Mouse (Mus musculus) hindbrain, embryonic 11.5 days (tissue): ENCODE data around the gene Akr1c12. TPM values are rescaled to one million over a fixed set of nuclear protein-coding genes. Genes with fewer than 3 reads are reported as not detected.
"Not testable (repeated sequence)": the region's sequence is repeated elsewhere in the genome, so short reads cannot be mapped to it uniquely, and the experiment has no call there.

ENCODE experiments used
- ATAC-seq: fragments of 200-750 bp; cut with Nextera tagmentation; 2 replicates; pipeline ENCODE4 v1.8.0; 2017; ENCODE audit warnings: mild to moderate bottlenecking, moderate TSS enrichment, moderate library complexity; ENCODE audit not compliant: low FRiP score
- DNase-seq: peaks from one replicate; pipeline ENCODE4 v3.0.0-alpha.2; 2015; ENCODE audit warnings: low spot score
- H3K27ac ChIP-seq: fragments of 300-500 bp; sonication (generic); 2 replicates; pipeline ENCODE4 v1.5.1; 2014; ENCODE audit warnings: mild to moderate bottlenecking, low read depth, low read length
- H3K27me3 ChIP-seq: fragments of 300-500 bp; sonication (generic); 2 replicates; pipeline ENCODE4 v1.6.1; 2014; ENCODE audit warnings: mild to moderate bottlenecking, low read length, moderate library complexity, mixed read lengths; ENCODE audit not compliant: control insufficient read depth, insufficient read depth
- H3K36me3 ChIP-seq: fragments of 300-500 bp; sonication (generic); 2 replicates; pipeline ENCODE4 v1.6.1; 2014; ENCODE audit warnings: mild to moderate bottlenecking, low read length, moderate library complexity, mixed read lengths; ENCODE audit not compliant: control insufficient read depth, insufficient read depth
- H3K4me1 ChIP-seq: fragments of 300-500 bp; sonication (generic); replicated peaks from 2 replicates; pipeline ENCODE4 v1.6.1; 2014; ENCODE audit warnings: low read length, mixed read lengths; ENCODE audit not compliant: control insufficient read depth, insufficient read depth
- H3K4me2 ChIP-seq: fragments of 300-500 bp; sonication (generic); replicated peaks from 2 replicates; pipeline ENCODE4 v1.6.1; 2014; ENCODE audit warnings: mild to moderate bottlenecking, low read depth, low read length
- H3K4me3 ChIP-seq: fragments of 300-500 bp; sonication (generic); 2 replicates; pipeline ENCODE4 v1.5.1; 2014; ENCODE audit warnings: low read depth, low read length
- H3K9ac ChIP-seq: fragments of 300-500 bp; sonication (generic); 2 replicates; pipeline ENCODE4 v1.6.1; 2014; ENCODE audit warnings: low read depth, low read length
- H3K9me3 ChIP-seq: fragments of 300-500 bp; sonication (generic); 2 replicates; pipeline ENCODE4 v1.6.1; 2016; ENCODE audit warnings: low read length; ENCODE audit not compliant: control insufficient read depth
- WGBS: fragments of 180-500 bp; shearing (Covaris S2); extraction: QIAGEN DNeasy Blood & Tissue Kit; methylation state at CpG from one replicate; pipeline ENCODE4 v1.1.7; 2014; 5-methylcytosine and 5-hydroxymethylcytosine counted together
- polyA plus RNA-seq: library from polyadenylated mRNA; unstranded; fragments of >200 nt; fragmentation: Nextera tagmentation; extraction: Ambion mirVana; gene quantifications from 2 replicates; pipeline ENCODE4 v1.2.1, GENCODE M21; 2014

The Akr1c12 gene
- polyA plus RNA-seq, 1 experiment from 2014 or later = 0.32 TPM

- DNase-seq, H3K27me3 ChIP-seq, H3K4me3 ChIP-seq, H3K27ac ChIP-seq, H3K36me3 ChIP-seq, H3K4me1 ChIP-seq, H3K9ac ChIP-seq, H3K9me3 ChIP-seq, H3K4me2 ChIP-seq, ATAC-seq: not testable (repeated sequence)
- 87% methylated on average over 2 of the region's 2 CpGs for WGBS
Measured at GRCm38 (mm10) chr13:4265455-4265854, 13.8 kb downstream of the Akr1c12 start.

GRCm38 (mm10) chr13:4265047-4265446 lies 14.2 kb downstream of the Akr1c12 start:
- H3K9me3 ChIP-seq = no peaks in the 10 kb centered on the region
- 93% methylated on average over 2 of the region's 2 CpGs for WGBS
- no peak overlapping the region for H3K4me2 ChIP-seq
- ATAC-seq = no peak
- H3K27ac ChIP-seq = no peak overlapping the region
- H3K27me3 ChIP-seq = no peaks in the 10 kb centered on the region
- H3K36me3 ChIP-seq = no peaks in the 10 kb centered on the region
- H3K4me1 ChIP-seq = no peaks in the 10 kb centered on the region
- DNase-seq = no peak
- H3K9ac ChIP-seq = no peak overlapping the region
- no peak overlapping the region for H3K4me3 ChIP-seq

GRCm38 (mm10) chr13:4264612-4265011 lies 14.6 kb downstream of the Akr1c12 start:
- H3K4me2 ChIP-seq = no peak overlapping the region
- no peaks in the 10 kb centered on the region for H3K4me1 ChIP-seq
- no peaks in the 10 kb centered on the region for H3K27me3 ChIP-seq
- H3K9ac ChIP-seq = no peak overlapping the region
- ATAC-seq = no peak
- DNase-seq = no peak
- no peak overlapping the region for H3K4me3 ChIP-seq
- no peaks in the 10 kb centered on the region for H3K36me3 ChIP-seq
- H3K9me3 ChIP-seq = no peaks in the 10 kb centered on the region
- no peak overlapping the region for H3K27ac ChIP-seq
- WGBS = 85% methylated on average over 3 of the region's 3 CpGs

GRCm38 (mm10) chr13:4257349-4257748 lies 21.9 kb downstream of the Akr1c12 start:
- DNase-seq = no peak
- H3K4me3 ChIP-seq = no peak overlapping the region
- H3K9me3 ChIP-seq = no peaks in the 10 kb centered on the region
- H3K27ac ChIP-seq = no peak overlapping the region
- H3K9ac ChIP-seq = no peak overlapping the region
- H3K27me3 ChIP-seq = no peaks in the 10 kb centered on the region
- no peak overlapping the region for H3K4me2 ChIP-seq
- H3K36me3 ChIP-seq = no peaks in the 10 kb centered on the region
- WGBS = 85% methylated on average over 6 of the region's 6 CpGs
- no peak for ATAC-seq
- H3K4me1 ChIP-seq = no peaks in the 10 kb centered on the region

GRCm38 (mm10) chr13:4256894-4257293 lies 22.3 kb downstream of the Akr1c12 start:
- not testable (repeated sequence) for H3K36me3 ChIP-seq, H3K4me1 ChIP-seq, DNase-seq, ATAC-seq, H3K27me3 ChIP-seq, H3K4me2 ChIP-seq, H3K4me3 ChIP-seq, H3K9ac ChIP-seq, H3K27ac ChIP-seq, H3K9me3 ChIP-seq

GRCm38 (mm10) chr13:4249347-4249746 lies 29.9 kb downstream of the Akr1c12 start:
- DNase-seq (no peak), ATAC-seq (no peak)
- Histone ChIP-seq H3K9ac (no peak overlapping the region), H3K36me3 (no peaks in the 10 kb centered on the region), H3K4me2 (no peak overlapping the region), H3K27me3 (no peaks in the 10 kb centered on the region), H3K9me3 (no peaks in the 10 kb centered on the region), H3K4me3 (no peak overlapping the region), H3K4me1 (no peaks in the 10 kb centered on the region), H3K27ac (no peak overlapping the region)
- WGBS = 56% methylated on average over 3 of the region's 3 CpGs

GRCm38 (mm10) chr13:4244861-4245559 lies 34.2 kb downstream of the Akr1c12 start:
- DNase-seq = peak; percentile 62
- Histone ChIP-seq H3K27me3 (no peaks in the 10 kb centered on the region), H3K9ac (peak overlapping the region; percentile 34; the same call in 1 of the 2 replicates), H3K27ac (no peak overlapping the region), H3K4me1 (no peaks in the 10 kb centered on the region), H3K36me3 (no peaks in the 10 kb centered on the region), H3K9me3 (no peaks in the 10 kb centered on the region), H3K4me2 (peak overlapping the region; percentile 39), H3K4me3 (peak overlapping the region; percentile 8; the same call in 1 of the 2 replicates)
- peak; percentile 94 for ATAC-seq
- WGBS = 5% methylated on average over 13 of the region's 13 CpGs

- DNase-seq = no peak
Measured at GRCm38 (mm10) chr13:4233536-4234172, 45.6 kb downstream of the Akr1c12 start.

GRCm38 (mm10) chr13:4233135-4233534 lies 46.1 kb downstream of the Akr1c12 start:
- no peaks in the 10 kb centered on the region for H3K4me1 ChIP-seq
- DNase-seq = no peak
- H3K27me3 ChIP-seq = no peaks in the 10 kb centered on the region
- WGBS = 64% methylated on average over 1 of the region's 1 CpGs
- H3K27ac ChIP-seq = no peak overlapping the region
- no peak overlapping the region for H3K4me3 ChIP-seq
- H3K9ac ChIP-seq = no peak overlapping the region
- no peaks in the 10 kb centered on the region for H3K9me3 ChIP-seq
- no peak for ATAC-seq
- no peak overlapping the region for H3K4me2 ChIP-seq
- H3K36me3 ChIP-seq = no peaks in the 10 kb centered on the region

More at GRCm38 (mm10) chr13:4233536-4234172, 45.6 kb downstream of the Akr1c12 start:
- no peaks in the 10 kb centered on the region for H3K4me1 ChIP-seq
- no peaks in the 10 kb centered on the region for H3K36me3 ChIP-seq
- WGBS = 67% methylated on average over 3 of the region's 3 CpGs
- H3K9me3 ChIP-seq = no peaks in the 10 kb centered on the region
- no peak overlapping the region for H3K27ac ChIP-seq
- H3K27me3 ChIP-seq = no peaks in the 10 kb centered on the region
- ATAC-seq = no peak
- H3K9ac ChIP-seq = no peak overlapping the region
- H3K4me2 ChIP-seq = no peak overlapping the region
- no peak overlapping the region for H3K4me3 ChIP-seq
